In the genomic region with DNA sequence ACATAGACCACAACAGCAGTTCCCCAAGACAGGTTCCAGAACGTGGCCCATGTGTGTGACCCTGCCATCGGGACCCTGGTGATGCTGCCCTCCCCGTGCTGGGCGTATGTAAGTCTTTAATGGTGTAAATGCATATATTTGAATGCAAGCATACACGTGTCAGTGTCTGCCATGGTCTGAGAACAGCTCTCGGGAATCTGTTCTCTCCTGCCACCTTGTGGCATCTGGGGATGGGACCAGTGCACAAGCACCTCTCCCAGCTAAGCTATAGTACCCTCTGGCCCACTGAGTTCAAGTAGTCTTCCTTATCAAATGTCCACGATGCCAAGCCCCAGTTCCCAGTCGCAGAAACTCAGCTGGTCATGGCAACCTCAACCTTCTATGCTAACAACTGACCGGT, we compare ENCODE assay signal across 8 mouse cellular contexts. TPM values are rescaled to one million over a fixed set of nuclear protein-coding genes. Genes with fewer than 3 reads are reported as not detected.
DNase-seq lines count a peak whose midpoint lies in the region; ATAC-seq and TF ChIP-seq lines count a peak whose summit lies in the region.

No protein-coding gene starts in this region.

- no peak overlapping the region for H3K9ac ChIP-seq in heart, embryonic 11.5 days (ENCODE audit: low read depth, low read length)
- H3K9ac ChIP-seq in embryonic facial prominence, embryonic 15.5 days: no peak overlapping the region
- H3K9ac ChIP-seq in hindbrain, embryonic 12.5 days: no peak overlapping the region
- no peak overlapping the region for H3K9ac ChIP-seq in midbrain, embryonic 11.5 days (ENCODE audit: low read length)

- no peaks in the 10 kb centered on the region for H3K4me1 ChIP-seq in heart, embryonic 11.5 days (ENCODE audit: control insufficient read depth, insufficient read depth, low read length)
- H3K4me1 ChIP-seq in bone marrow, adult 2 months (ENCODE audit: control insufficient read depth, insufficient read depth, low read length): no peaks in the 10 kb centered on the region
- H3K4me1 ChIP-seq in embryonic facial prominence, embryonic 15.5 days: 0 out of 2 replicates have a peak, but pooled peaks cover 5% of the 10 kb centered on the region
- peaks cover 7% of the 10 kb centered on the region; the same call in 1 of the 2 replicates for H3K4me1 ChIP-seq in hindbrain, embryonic 12.5 days
- no peaks in the 10 kb centered on the region for H3K4me1 ChIP-seq in midbrain, embryonic 11.5 days (ENCODE audit: control insufficient read depth, insufficient read depth, low read length)

- ATAC-seq in heart, embryonic 11.5 days (replicated peaks; ENCODE audit: insufficient number of reproducible peaks, low FRiP score, low TSS enrichment): 0 out of 2 replicates have a peak, but pooled peaks have one; percentile 36
- ATAC-seq in embryonic facial prominence, embryonic 15.5 days (ENCODE audit: insufficient number of reproducible peaks, low FRiP score, low TSS enrichment, low read depth): peak; percentile 68; the same call in 1 of the 2 replicates
- peak; percentile 80 for ATAC-seq in hindbrain, embryonic 12.5 days (ENCODE audit: low FRiP score)
- peak; percentile 89 for ATAC-seq in midbrain, embryonic 11.5 days (ENCODE audit: low FRiP score)

- no peaks in the 10 kb centered on the region for H3K27me3 ChIP-seq in heart, embryonic 11.5 days (ENCODE audit: control insufficient read depth, insufficient read depth, low read length)
- no peaks in the 10 kb centered on the region for H3K27me3 ChIP-seq in embryonic facial prominence, embryonic 15.5 days
- no peaks in the 10 kb centered on the region for H3K27me3 ChIP-seq in hindbrain, embryonic 12.5 days
- no peaks in the 10 kb centered on the region for H3K27me3 ChIP-seq in midbrain, embryonic 11.5 days (ENCODE audit: control insufficient read depth, insufficient read depth, low read length)
- no peaks in the 10 kb centered on the region for H3K27me3 ChIP-seq in splenic B cell, adult 2 months (ENCODE audit: control insufficient read depth, insufficient read depth, low read length, poor library complexity, severe bottlenecking)

- no peak for TF ChIP-seq POLR2A in bone marrow, adult 2 months (IDR thresholded peaks at IDR 0.05; ENCODE audit: borderline replicate concordance, control insufficient read depth, low read depth, low read length)

- no peak for DNase-seq in heart, postnatal 25 days (ENCODE audit: low spot score)
- peak; percentile 72 to 76 for DNase-seq in left cerebral cortex, postnatal 14 days (ENCODE audit: low spot score in 2 of 2)
- peak; percentile 94 for DNase-seq in midbrain, embryonic 11.5 days (ENCODE audit: low spot score, missing footprints)
- peak; percentile 56 for DNase-seq in splenic B cell, adult 2 months (ENCODE audit: low read depth, low spot score)

- TF ChIP-seq CTCF in bone marrow, adult 2 months (IDR thresholded peaks at IDR 0.05; ENCODE audit: control insufficient read depth, insufficient read depth, low read length): peak; percentile 64

- H3K27ac ChIP-seq in heart, embryonic 11.5 days (ENCODE audit: low read depth, low read length): no peak overlapping the region
- H3K27ac ChIP-seq in bone marrow, adult 2 months (ENCODE audit: control insufficient read depth, insufficient read depth, low read depth, low read length, poor library complexity): no peak overlapping the region
- H3K27ac ChIP-seq in embryonic facial prominence, embryonic 15.5 days (replicated peaks): no peak overlapping the region
- H3K27ac ChIP-seq in hindbrain, embryonic 12.5 days: no peak overlapping the region
- no peak overlapping the region for H3K27ac ChIP-seq in midbrain, embryonic 11.5 days (ENCODE audit: low read depth, low read length)

- no peaks in the 10 kb centered on the region for H3K9me3 ChIP-seq in heart, embryonic 11.5 days (replicated peaks; ENCODE audit: control insufficient read depth, low read length)
- H3K9me3 ChIP-seq in embryonic facial prominence, embryonic 15.5 days (replicated peaks): no peaks in the 10 kb centered on the region
- no peaks in the 10 kb centered on the region for H3K9me3 ChIP-seq in hindbrain, embryonic 12.5 days (replicated peaks)
- H3K9me3 ChIP-seq in midbrain, embryonic 11.5 days (ENCODE audit: control insufficient read depth, low read length): no peaks in the 10 kb centered on the region

- intact Hi-C loops in heart, postnatal 25 days (cut with DNase I): loop anchor here (2.0 to 5.0 kb wide), 2 partner anchors 47 to 72 kb away; no protein-coding TSS in a partner anchor
- intact Hi-C loops in left cerebral cortex, postnatal 14 days (cut with DNase I): loop anchor here (2.0 to 5.0 kb wide), 2 partner anchors 52 to 72 kb away; no protein-coding TSS in a partner anchor

- no peak overlapping the region for H3K4me3 ChIP-seq in heart, embryonic 11.5 days (ENCODE audit: low read depth, low read length)
- H3K4me3 ChIP-seq in bone marrow, adult 2 months (replicated peaks; ENCODE audit: control insufficient read depth, low read depth, low read length): no peak overlapping the region
- H3K4me3 ChIP-seq in embryonic facial prominence, embryonic 15.5 days (replicated peaks): no peak overlapping the region
- no peak overlapping the region for H3K4me3 ChIP-seq in hindbrain, embryonic 12.5 days
- H3K4me3 ChIP-seq in midbrain, embryonic 11.5 days (ENCODE audit: low read depth, low read length): no peak overlapping the region

- WGBS in heart, embryonic 11.5 days (ENCODE audit: insufficient replicate concordance): 43% methylated on average over 9 of the region's 9 CpGs
- 45% methylated on average over 9 of the region's 9 CpGs for WGBS in bone marrow, adult 2 months
- 31% methylated on average over 9 of the region's 9 CpGs for WGBS in embryonic facial prominence, embryonic 15.5 days
- WGBS in hindbrain, embryonic 12.5 days: 44% methylated on average over 9 of the region's 9 CpGs
- 52% methylated on average over 9 of the region's 9 CpGs for WGBS in midbrain, embryonic 11.5 days

- no peak overlapping the region for H3K4me2 ChIP-seq in heart, embryonic 11.5 days
- no peak overlapping the region for H3K4me2 ChIP-seq in embryonic facial prominence, embryonic 15.5 days (replicated peaks)
- H3K4me2 ChIP-seq in hindbrain, embryonic 12.5 days (replicated peaks): no peak overlapping the region
- H3K4me2 ChIP-seq in midbrain, embryonic 11.5 days: no peak overlapping the region

- peaks cover 21% of the 10 kb centered on the region for H3K36me3 ChIP-seq in heart, embryonic 11.5 days (ENCODE audit: control insufficient read depth, insufficient read depth, low read length)
- H3K36me3 ChIP-seq in embryonic facial prominence, embryonic 15.5 days: peaks cover 27% of the 10 kb centered on the region
- peaks cover 30% of the 10 kb centered on the region for H3K36me3 ChIP-seq in hindbrain, embryonic 12.5 days
- no peaks in the 10 kb centered on the region for H3K36me3 ChIP-seq in midbrain, embryonic 11.5 days (ENCODE audit: control insufficient read depth, insufficient read depth, low read length)
- no peaks in the 10 kb centered on the region; the same call in none of the 2 replicates for H3K36me3 ChIP-seq in splenic B cell, adult 2 months (ENCODE audit: control insufficient read depth, insufficient read depth, low read length, poor library complexity, severe bottlenecking)

RNA-seq across cellular contexts. Expression of a gene that starts 19.3 kb away (rescaled TPM):
- 8.1 and 10.2 TPM in 2 replicates for polyA plus RNA-seq in heart, embryonic 11.5 days (2014; fragmentation: Nextera tagmentation; extraction: Ambion mirVana)
- 10 to 100 TPM; 43.1 to 48.6 TPM for total RNA-seq in heart, postnatal 25 days (2021)
- 9.8 and 25.6 TPM in 2 replicates for polyA plus RNA-seq in bone marrow, adult 2 months (2011; ENCODE audit: insufficient read depth, insufficient read length, low replicate concordance, missing spikeins)
- 15.1 and 16.0 TPM in 2 replicates for polyA plus RNA-seq in embryonic facial prominence, embryonic 15.5 days (2015; fragmentation: Nextera tagmentation; extraction: Ambion mirVana)
- 34.4 and 35.5 TPM in 2 replicates for polyA plus RNA-seq in hindbrain, embryonic 12.5 days (2016; fragmentation: Nextera tagmentation; extraction: Ambion mirVana)
- total RNA-seq in left cerebral cortex, postnatal 14 days (2021): 10 to 100 TPM; 75.8 to 81.9 TPM
- 11.3 and 14.9 TPM in 2 replicates for polyA plus RNA-seq in midbrain, embryonic 11.5 days (2014; fragmentation: Nextera tagmentation; extraction: Ambion mirVana)

Comparison
In these comparisons a context has a peak if more than half of its experiments do, and no peak if none do; other contexts are left out.
1. ATAC-seq: peak in every context shown above with its lines; median percentile 89 in midbrain, embryonic 11.5 days; 80 in hindbrain, embryonic 12.5 days; 68 in embryonic facial prominence, embryonic 15.5 days; 36 in heart, embryonic 11.5 days.